Mouse (Mus musculus): Measurements from ENCODE around the gene Flrt3.

DNA sequence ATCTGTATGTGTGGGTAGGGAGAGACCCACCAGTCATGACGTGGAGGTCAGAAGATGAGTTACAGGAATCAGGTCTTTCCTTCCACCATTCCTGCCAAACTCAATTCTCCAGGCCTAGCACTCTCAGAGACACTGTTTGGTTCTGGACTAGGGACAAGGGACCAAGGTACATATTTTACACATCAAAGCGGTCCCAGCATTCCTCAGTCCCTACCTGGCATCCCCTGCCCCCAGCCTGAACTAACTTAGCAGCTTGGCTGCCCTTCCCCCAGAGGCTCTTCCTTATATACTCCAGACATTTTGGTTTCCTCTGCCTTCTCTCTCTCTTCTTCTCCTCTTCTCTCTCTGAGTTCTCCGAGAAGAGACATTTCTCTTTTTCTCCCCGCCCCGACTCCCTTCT lies 2.2 kb upstream of the Flrt3 start:
- no peak for TF ChIP-seq POLR2A (IDR thresholded peaks at IDR 0.05; ENCODE audit: borderline replicate concordance, insufficient read depth, low read length)
- no peak for TF ChIP-seq CTCF (IDR thresholded peaks at IDR 0.05; ENCODE audit: borderline replicate concordance, insufficient read depth, low read depth, low read length)

Measured in cerebellum, adult 2 months (tissue).